Mouse (Mus musculus) layer of hippocampus, adult 2 months (tissue): ENCODE data around the gene Cldn18. TPM values are rescaled to one million over a fixed set of nuclear protein-coding genes. Genes with fewer than 3 reads are reported as not detected.

Source experiments
- DNase-seq, 2 experiments: peaks; one replicate each; pipeline ENCODE4 v3.0.0; 2022; ENCODE audit warnings: low spot score in 2 of 2
- H3K27ac ChIP-seq: fragments of 200-600 bp; 2 replicates; pipeline ENCODE4 v1.8.1; 2022
- H3K4me3 ChIP-seq: fragments of 200-600 bp; 2 replicates; pipeline ENCODE4 v1.8.1; 2022; ENCODE audit warnings: mild to moderate bottlenecking
- CTCF ChIP-seq: fragments of 200-600 bp; conservative IDR thresholded peaks from 2 replicates; pipeline ENCODE4 v1.8.1; 2022; ENCODE audit warnings: antibody characterized with exemption, mild to moderate bottlenecking, moderate library complexity
- total RNA-seq, 2 experiments: library from RNA; stranded (reverse); gene quantifications; 2 replicates each; pipeline ENCODE4 v1.2.3; 2021

Cldn18 gene
- total RNA-seq, 2 experiments from 2014 or later: not detected

- Histone ChIP-seq H3K4me3 (no peak overlapping the region), H3K27ac (no peak overlapping the region)
- no peak for DNase-seq
- no peak for TF ChIP-seq CTCF
Observed at GRCm38 (mm10) chr9:99662887-99663286, 54.2 kb downstream of the Cldn18 start.

- TF ChIP-seq CTCF: peak; percentile 99
- peak; percentile 18 to 79 for DNase-seq
- no peak overlapping the region for H3K27ac ChIP-seq
- H3K4me3 ChIP-seq: no peak overlapping the region
Observed at GRCm38 (mm10) chr9:99662406-99662805, 54.7 kb downstream of the Cldn18 start.

- no peak for TF ChIP-seq CTCF
- no peak for DNase-seq
- Histone ChIP-seq H3K27ac (no peak overlapping the region), H3K4me3 (no peak overlapping the region)
Observed at GRCm38 (mm10) chr9:99661606-99662166, 55.4 kb downstream of the Cldn18 start.

GRCm38 (mm10) chr9:99660756-99661155 lies 56.3 kb downstream of the Cldn18 start:
- DNase-seq: no peak
- TF ChIP-seq CTCF: no peak
- Histone ChIP-seq H3K4me3 (no peak overlapping the region), H3K27ac (no peak overlapping the region)

- Histone ChIP-seq H3K27ac (no peak overlapping the region), H3K4me3 (no peak overlapping the region)
- TF ChIP-seq CTCF: no peak
- DNase-seq: no peak
Observed at GRCm38 (mm10) chr9:99646102-99646501, 71.0 kb downstream of the Cldn18 start.

- DNase-seq: no peak
- no peak for TF ChIP-seq CTCF
- Histone ChIP-seq H3K27ac (no peak overlapping the region), H3K4me3 (no peak overlapping the region)
Observed at GRCm38 (mm10) chr9:99645416-99645815, 71.7 kb downstream of the Cldn18 start.

GRCm38 (mm10) chr9:99639957-99640356 lies 77.1 kb downstream of the Cldn18 start:
- no peak for DNase-seq
- Histone ChIP-seq H3K4me3 (no peak overlapping the region), H3K27ac (no peak overlapping the region)
- TF ChIP-seq CTCF: no peak

Other genes starting within 250 kb of the Cldn18 start
- gene Armc8, start 148.4 kb downstream of the Cldn18 start, total RNA-seq: 10 to 100 TPM; 57.8 to 58.0 TPM
- 10 to 100 TPM; 12.5 to 16.1 TPM for gene Dbr1, start 141.5 kb downstream of the Cldn18 start, total RNA-seq
- gene A4gnt, start 104.8 kb downstream of the Cldn18 start, total RNA-seq: under 1 TPM in 1 of 2 experiments, not detected in 1; 0.12 TPM
- gene Dzip1l, start 87.8 kb downstream of the Cldn18 start, total RNA-seq: 10 to 100 TPM; 24.1 to 24.4 TPM
- gene Sox14, start 158.9 kb upstream of the Cldn18 start, total RNA-seq: not detected